Mouse (Mus musculus) liver, adult 10 weeks (tissue): ENCODE results near the gene Akap4. TPM values are rescaled to one million over a fixed set of nuclear protein-coding genes. Genes with fewer than 3 reads are reported as not detected.

Experiments
- polyA plus RNA-seq: library from polyadenylated mRNA; stranded (reverse); fragments of 350-450 nt; fragmentation: Illumina TruSeq; extraction: RNeasy Lipid Tissue Mini Kit (QIAGEN cat#74804); gene quantifications from one replicate; pipeline ENCODE4 v1.2.3, GENCODE M21; 2014; ENCODE audit warnings: low read depth, low replicate concordance

Gene Akap4
- 0.42 TPM for polyA plus RNA-seq

DNA sequence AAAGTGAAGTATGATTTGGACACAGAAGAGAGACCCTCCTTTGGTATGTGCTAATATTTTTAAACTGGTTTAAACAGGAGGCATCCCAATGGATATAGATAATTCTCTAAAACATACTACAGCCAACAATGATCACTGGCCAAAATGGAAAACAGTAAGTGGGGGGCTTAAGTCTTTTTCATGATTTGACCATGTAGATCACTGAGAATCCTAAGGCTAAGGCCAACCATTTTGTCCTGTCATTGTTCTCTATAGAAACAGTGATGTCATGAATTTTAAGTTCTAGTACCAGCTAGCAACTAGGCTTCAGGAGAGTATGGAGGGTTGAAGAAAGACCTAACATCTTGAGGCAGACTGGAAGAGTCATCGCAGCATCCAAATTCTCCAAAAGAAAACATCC, at the start of gene Akap4:
TSS of gene Akap4 (plus strand) at position 301 of the 400 bp plus-strand sequence.

DNA sequence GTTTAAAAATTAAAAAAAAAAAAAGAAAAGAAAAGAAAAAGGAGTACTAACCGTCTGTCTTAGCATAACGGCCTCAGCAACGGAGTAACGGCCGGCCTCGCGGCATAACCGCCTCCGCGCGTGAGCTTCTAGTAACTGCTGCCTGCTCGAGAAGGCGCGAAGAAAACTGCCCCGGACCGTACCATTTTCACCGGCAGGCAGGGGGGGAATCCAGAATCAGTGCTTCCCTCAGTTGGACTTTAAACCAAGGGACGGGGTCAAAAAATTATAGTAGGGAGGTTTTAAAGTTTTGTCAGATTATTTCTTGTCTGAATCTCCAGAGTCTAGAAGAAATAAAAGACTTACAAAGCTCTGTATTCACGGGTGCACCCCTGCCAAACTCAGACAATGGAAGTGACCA, 25.8 kb upstream of the Akap4 start, which contains the start of gene Ccnb3:
TSS of gene Ccnb3 (minus strand) at position 101 of the 400 bp plus-strand sequence.

Other genes with a start within 250 kb of the Akap4 start
- gene Ccnb3, start 25.9 kb upstream of the Akap4 start, polyA plus RNA-seq: not detected